ENCODE assay signal across 15 mouse cellular contexts in genomic region chr14:25325887-25326286, GRCm38 (mm10).
"Had no signal": no experiment of that assay in that cellular context is flagged by ENCODE, and none has a peak within 500 bp of the region (broad histone marks: within the 10 kb centered on the region; RNA-seq: fewer than 3 reads in every experiment).

No protein-coding gene starts in this region.

- H3K4me3 ChIP-seq: limb, embryonic 13.5 days; liver, embryonic 15.5 days; megakaryocyte, embryonic 14.5 days; midbrain, embryonic 13.5 days had no signal

- H3K36me3 ChIP-seq: limb, embryonic 13.5 days; liver, embryonic 15.5 days; midbrain, embryonic 13.5 days had no signal

- DNase-seq: kidney, adult 8-10 months; kidney, postnatal 36 days; left cerebral cortex, postnatal 4 days; lung, embryonic 14.5 days; lung, postnatal 10 days; right cerebral cortex, adult 18-20 months; right cerebral cortex, postnatal 25 days; thymus, postnatal 14 days had no signal

- H3K27ac ChIP-seq: kidney, postnatal 0 days; limb, embryonic 13.5 days; liver, embryonic 15.5 days; midbrain, embryonic 13.5 days had no signal

- H3K9ac ChIP-seq: limb, embryonic 13.5 days; liver, embryonic 15.5 days; lung, embryonic 14.5 days; midbrain, embryonic 13.5 days had no signal

- H3K4me1 ChIP-seq: liver, embryonic 15.5 days had no signal

- ATAC-seq: intestine, postnatal 0 days; midbrain, embryonic 13.5 days had no signal

- H3K27me3 ChIP-seq: limb, embryonic 13.5 days; liver, embryonic 15.5 days; midbrain, embryonic 13.5 days had no signal

- H3K9me3 ChIP-seq: limb, embryonic 13.5 days; liver, embryonic 15.5 days; midbrain, embryonic 13.5 days had no signal

- H3K4me2 ChIP-seq: limb, embryonic 13.5 days; liver, embryonic 11.5 days; liver, embryonic 15.5 days; lung, embryonic 14.5 days; midbrain, embryonic 13.5 days had no signal
